Mouse (Mus musculus): ENCODE data around the gene Fubp1. TPM values are rescaled to one million over a fixed set of nuclear protein-coding genes. Genes with fewer than 3 reads are reported as not detected.

The Fubp1 gene
- total RNA-seq, 1 experiment, result 244 TPM

GRCm38 (mm10) chr3:152229271-152229670 lies 19.0 kb downstream of the Fubp1 start:
- H3K27ac ChIP-seq (ENCODE audit: insufficient read depth, low read depth, low read length, poor library complexity, severe bottlenecking), result no peak overlapping the region
- H3K9me3 ChIP-seq (ENCODE audit: control insufficient read depth, insufficient read depth, low read depth, low read length), result no peaks in the 10 kb centered on the region
- no peak for DNase-seq (ENCODE audit: low read depth, low spot score)
- peaks cover 23% of the 10 kb centered on the region for H3K36me3 ChIP-seq (ENCODE audit: control insufficient read depth, insufficient read depth, low read length, poor library complexity, severe bottlenecking)
- H3K9ac ChIP-seq (ENCODE audit: insufficient read depth, low read depth, low read length, poor library complexity, severe bottlenecking), result no peak overlapping the region
- TF ChIP-seq CHD2 (IDR thresholded peaks at IDR 0.05; ENCODE audit: low read depth, low read length), result no peak
- TF ChIP-seq ZC3H11A (IDR thresholded peaks at IDR 0.05; ENCODE audit: borderline replicate concordance, low read depth, low read length), result no peak
- no peak for TF ChIP-seq HCFC1 (IDR thresholded peaks at IDR 0.05; ENCODE audit: borderline replicate concordance, insufficient read depth, low read length)
- TF ChIP-seq MAFK (IDR thresholded peaks at IDR 0.05; ENCODE audit: insufficient read depth, low read depth, low read length), result no peak
- TF ChIP-seq ZNF384 (IDR thresholded peaks at IDR 0.05; ENCODE audit: low read depth, low read length), result no peak
- H3K4me3 ChIP-seq (ENCODE audit: insufficient read depth in 1 of 2, low read depth in 1 of 2, low read length in 2 of 2, poor library complexity in 1 of 2, severe bottlenecking in 1 of 2), result no peak overlapping the region
- peaks cover 0 to 13% of the 10 kb centered on the region in 2 experiments; a peak in 1 of 4 replicates for H3K4me1 ChIP-seq (ENCODE audit: control insufficient read depth in 2 of 2, insufficient read depth in 2 of 2, low read length in 2 of 2, poor library complexity in 1 of 2)
- in situ Hi-C loops (cut with MboI; ENCODE audit: low sequenced_read_pairs in 2 of 2, unreplicated experiment in 2 of 2), result no loop called here

- Histone ChIP-seq H3K9me3 (ENCODE audit: control insufficient read depth, insufficient read depth, low read depth, low read length) (no peaks in the 10 kb centered on the region), H3K4me3 (ENCODE audit: insufficient read depth in 1 of 2, low read depth in 1 of 2, low read length in 2 of 2, poor library complexity in 1 of 2, severe bottlenecking in 1 of 2) (no peak overlapping the region), H3K9ac (ENCODE audit: insufficient read depth, low read depth, low read length, poor library complexity, severe bottlenecking) (no peak overlapping the region), H3K27ac (ENCODE audit: insufficient read depth, low read depth, low read length, poor library complexity, severe bottlenecking) (no peak overlapping the region; the same call in 1 of the 2 replicates), H3K4me1 (ENCODE audit: control insufficient read depth in 2 of 2, insufficient read depth in 2 of 2, low read length in 2 of 2, poor library complexity in 1 of 2) (peaks cover 0 to 13% of the 10 kb centered on the region in 2 experiments; a peak in 1 of 4 replicates), H3K36me3 (ENCODE audit: control insufficient read depth, insufficient read depth, low read length, poor library complexity, severe bottlenecking) (peaks cover 14% of the 10 kb centered on the region)
- DNase-seq (ENCODE audit: low read depth, low spot score), result peak; percentile 56
- in situ Hi-C loops (cut with MboI; ENCODE audit: low sequenced_read_pairs in 2 of 2, unreplicated experiment in 2 of 2), result no loop called here
- TF ChIP-seq ZC3H11A (IDR thresholded peaks at IDR 0.05; ENCODE audit: borderline replicate concordance, low read depth, low read length) (no peak), MAFK (IDR thresholded peaks at IDR 0.05; ENCODE audit: insufficient read depth, low read depth, low read length) (no peak), ZNF384 (IDR thresholded peaks at IDR 0.05; ENCODE audit: low read depth, low read length) (no peak), CHD2 (IDR thresholded peaks at IDR 0.05; ENCODE audit: low read depth, low read length) (no peak), HCFC1 (IDR thresholded peaks at IDR 0.05; ENCODE audit: borderline replicate concordance, insufficient read depth, low read length) (no peak)
These were observed 21.3 kb downstream of the Fubp1 start for GRCm38 (mm10) chr3:152231333-152232100.

- Histone ChIP-seq H3K9ac (ENCODE audit: insufficient read depth, low read depth, low read length, poor library complexity, severe bottlenecking) (no peak overlapping the region), H3K4me1 (ENCODE audit: control insufficient read depth in 2 of 2, insufficient read depth in 2 of 2, low read length in 2 of 2, poor library complexity in 1 of 2) (peaks cover 0 to 11% of the 10 kb centered on the region in 2 experiments; a peak in 1 of 4 replicates), H3K9me3 (ENCODE audit: control insufficient read depth, insufficient read depth, low read depth, low read length) (no peaks in the 10 kb centered on the region), H3K36me3 (ENCODE audit: control insufficient read depth, insufficient read depth, low read length, poor library complexity, severe bottlenecking) (peaks cover 4% of the 10 kb centered on the region; the same call in 1 of the 2 replicates), H3K4me3 (ENCODE audit: insufficient read depth in 1 of 2, low read depth in 1 of 2, low read length in 2 of 2, poor library complexity in 1 of 2, severe bottlenecking in 1 of 2) (no peak overlapping the region), H3K27ac (ENCODE audit: insufficient read depth, low read depth, low read length, poor library complexity, severe bottlenecking) (no peak overlapping the region)
- TF ChIP-seq ZC3H11A (IDR thresholded peaks at IDR 0.05; ENCODE audit: borderline replicate concordance, low read depth, low read length) (no peak), ZNF384 (IDR thresholded peaks at IDR 0.05; ENCODE audit: low read depth, low read length) (no peak), MAFK (IDR thresholded peaks at IDR 0.05; ENCODE audit: insufficient read depth, low read depth, low read length) (no peak), HCFC1 (IDR thresholded peaks at IDR 0.05; ENCODE audit: borderline replicate concordance, insufficient read depth, low read length) (no peak)
- no peak for DNase-seq (ENCODE audit: low read depth, low spot score)
- in situ Hi-C loops (cut with MboI; ENCODE audit: low sequenced_read_pairs in 2 of 2, unreplicated experiment in 2 of 2), result no loop called here
These were observed 25.0 kb downstream of the Fubp1 start for GRCm38 (mm10) chr3:152235238-152235637.

GRCm38 (mm10) chr3:152235805-152236204 lies 25.6 kb downstream of the Fubp1 start:
- DNase-seq (ENCODE audit: low read depth, low spot score), result no peak
- in situ Hi-C loops (cut with MboI; ENCODE audit: low sequenced_read_pairs in 2 of 2, unreplicated experiment in 2 of 2), result no loop called here

More at GRCm38 (mm10) chr3:152235805-152236204, 25.6 kb downstream of the Fubp1 start:
- Histone ChIP-seq H3K4me3 (ENCODE audit: insufficient read depth in 1 of 2, low read depth in 1 of 2, low read length in 2 of 2, poor library complexity in 1 of 2, severe bottlenecking in 1 of 2) (no peak overlapping the region), H3K4me1 (ENCODE audit: control insufficient read depth in 2 of 2, insufficient read depth in 2 of 2, low read length in 2 of 2, poor library complexity in 1 of 2) (peaks cover 0 to 11% of the 10 kb centered on the region in 2 experiments; a peak in 1 of 4 replicates), H3K9ac (ENCODE audit: insufficient read depth, low read depth, low read length, poor library complexity, severe bottlenecking) (no peak overlapping the region), H3K27ac (ENCODE audit: insufficient read depth, low read depth, low read length, poor library complexity, severe bottlenecking) (no peak overlapping the region), H3K9me3 (ENCODE audit: control insufficient read depth, insufficient read depth, low read depth, low read length) (no peaks in the 10 kb centered on the region), H3K36me3 (ENCODE audit: control insufficient read depth, insufficient read depth, low read length, poor library complexity, severe bottlenecking) (peaks cover 2% of the 10 kb centered on the region; the same call in 1 of the 2 replicates)
- TF ChIP-seq ZC3H11A (IDR thresholded peaks at IDR 0.05; ENCODE audit: borderline replicate concordance, low read depth, low read length), result no peak
- TF ChIP-seq CHD2 (IDR thresholded peaks at IDR 0.05; ENCODE audit: low read depth, low read length), result no peak
- no peak for TF ChIP-seq MAFK (IDR thresholded peaks at IDR 0.05; ENCODE audit: insufficient read depth, low read depth, low read length)
